Mouse (Mus musculus) layer of hippocampus, adult 11-12 months (tissue): ENCODE measurements around the gene Cldn13.
"Not testable (repeated sequence)": the region's sequence is repeated elsewhere in the genome, so short reads cannot be mapped to it uniquely, and the experiment has no call there.

ENCODE experiments used
- DNase-seq: peaks from one replicate; pipeline ENCODE4 v3.0.0; 2022; ENCODE audit warnings: low spot score

The Cldn13 gene

DNA sequence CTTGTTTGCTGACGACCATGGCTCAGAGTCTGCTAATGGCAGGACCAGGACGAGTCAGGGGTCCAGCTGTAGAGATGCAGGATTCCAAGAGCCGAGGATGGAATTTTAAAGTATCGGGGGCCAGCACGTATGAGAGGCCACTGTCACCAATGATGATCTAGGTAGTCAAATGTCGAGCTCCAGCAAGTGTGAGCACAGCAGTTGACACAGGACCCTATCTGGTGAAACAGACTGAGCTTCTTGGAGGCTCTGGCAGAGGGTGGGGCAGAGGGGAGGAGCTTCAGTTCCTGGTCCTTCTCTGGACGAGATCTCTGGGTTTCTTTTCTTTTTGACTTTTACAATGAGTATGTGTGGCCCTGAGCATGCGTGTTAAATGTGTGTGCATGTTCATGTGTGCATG, at the start of gene Cldn13:
Gene Cldn13, minus strand, starts transcription at position 216 of the 400 bp plus-strand sequence.
- no peak for DNase-seq

GRCm38 (mm10) chr5:134964655-134965054, 49.3 kb upstream of the Cldn13 start:
- DNase-seq = not testable (repeated sequence)

GRCm38 (mm10) chr5:134963546-134963945, 48.2 kb upstream of the Cldn13 start:
- DNase-seq = no peak

GRCm38 (mm10) chr5:134961519-134961918, 46.2 kb upstream of the Cldn13 start:
- DNase-seq = no peak

DNA sequence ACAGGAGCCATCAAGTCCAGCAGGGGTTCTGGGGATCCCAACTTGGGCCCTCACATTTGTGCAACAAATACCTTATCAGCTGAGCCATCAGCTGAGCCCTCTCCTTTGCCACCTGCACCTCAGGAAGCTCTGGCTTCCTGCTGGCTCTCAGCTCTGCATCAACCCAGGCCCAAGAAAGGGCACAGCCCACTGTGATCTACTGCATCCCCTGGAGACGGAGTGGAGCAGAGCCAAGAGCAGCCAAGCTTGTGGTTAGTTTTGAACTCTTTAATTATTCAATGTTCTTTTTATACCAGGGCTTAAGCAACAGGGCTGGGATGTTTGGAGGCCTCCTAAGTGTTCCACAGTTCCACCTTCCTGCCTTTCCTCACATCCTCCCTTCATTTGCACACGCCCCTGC, 45.1 kb upstream of the Cldn13 start:
- DNase-seq = no peak

GRCm38 (mm10) chr5:134959114-134959513, 43.8 kb upstream of the Cldn13 start:
- DNase-seq = no peak

DNA sequence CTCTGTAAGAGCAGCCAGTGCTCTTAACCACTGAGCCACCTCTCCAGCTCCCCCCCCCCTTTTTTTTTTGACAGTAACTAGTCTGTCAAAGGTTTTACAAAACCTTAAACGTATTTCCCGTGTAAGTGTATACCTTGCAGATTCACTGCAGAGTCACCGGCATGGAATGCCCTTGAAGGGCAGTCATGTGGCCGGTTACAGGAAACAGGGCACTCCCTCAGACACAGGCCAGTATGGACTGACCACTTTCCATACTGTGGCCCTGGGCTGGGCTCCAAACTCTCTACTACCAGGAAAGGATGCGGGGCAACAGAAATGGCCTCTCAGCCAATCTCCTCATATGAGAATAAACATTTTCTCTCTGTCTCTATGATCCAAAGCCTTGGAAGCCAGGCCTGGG, 40.2 kb upstream of the Cldn13 start:
- no peak for DNase-seq

- no peak for DNase-seq
Measured at GRCm38 (mm10) chr5:134951053-134951884, 35.9 kb upstream of the Cldn13 start.

DNA sequence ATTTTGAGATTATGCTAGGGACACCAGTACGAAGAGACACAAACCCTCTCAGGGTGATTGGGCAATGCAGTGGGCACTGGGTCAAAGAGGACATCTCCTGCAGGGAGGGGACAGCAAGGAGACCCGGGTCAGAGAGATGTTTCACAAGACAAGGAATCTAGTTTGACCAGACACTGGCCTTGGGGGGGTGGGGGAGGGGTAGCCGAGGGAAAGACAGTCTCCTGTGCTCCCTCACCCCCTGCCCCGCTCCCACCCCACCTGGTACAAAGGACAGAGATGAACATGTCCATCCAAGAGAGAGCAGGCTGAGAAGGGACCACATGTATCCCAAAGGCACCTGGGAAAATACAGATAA, 32.7 kb upstream of the Cldn13 start:
- no peak for DNase-seq

- DNase-seq = no peak
Measured at GRCm38 (mm10) chr5:134947420-134948084, 32.2 kb upstream of the Cldn13 start.

DNA sequence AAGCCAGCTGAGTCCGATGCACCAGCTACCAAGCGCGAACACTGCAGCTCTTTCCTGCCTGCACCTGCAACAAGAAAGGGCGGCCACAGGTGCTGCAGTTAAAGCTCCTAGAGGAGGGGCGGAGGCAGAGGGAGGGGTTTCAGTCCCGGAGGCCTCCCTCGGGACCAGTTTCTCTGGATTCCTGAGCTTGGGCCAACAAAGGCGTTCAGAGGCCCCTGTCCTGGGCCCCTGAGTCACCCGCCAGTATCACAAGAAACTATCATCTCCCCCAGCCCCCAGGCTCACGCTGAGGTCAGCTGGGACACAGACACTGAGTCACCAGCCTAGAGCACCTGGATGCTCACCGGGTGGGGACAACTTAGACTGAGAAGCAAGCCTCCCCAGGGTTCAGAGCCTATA, 31.5 kb upstream of the Cldn13 start, which contains the start of gene Cldn4:
Gene Cldn4, minus strand, starts transcription at position 78 of the 399 bp plus-strand sequence.
- no peak for DNase-seq

GRCm38 (mm10) chr5:134946063-134946856, 30.9 kb upstream of the Cldn13 start:
- DNase-seq = no peak

GRCm38 (mm10) chr5:134945266-134945959, 30.1 kb upstream of the Cldn13 start:
- DNase-seq = no peak

DNA sequence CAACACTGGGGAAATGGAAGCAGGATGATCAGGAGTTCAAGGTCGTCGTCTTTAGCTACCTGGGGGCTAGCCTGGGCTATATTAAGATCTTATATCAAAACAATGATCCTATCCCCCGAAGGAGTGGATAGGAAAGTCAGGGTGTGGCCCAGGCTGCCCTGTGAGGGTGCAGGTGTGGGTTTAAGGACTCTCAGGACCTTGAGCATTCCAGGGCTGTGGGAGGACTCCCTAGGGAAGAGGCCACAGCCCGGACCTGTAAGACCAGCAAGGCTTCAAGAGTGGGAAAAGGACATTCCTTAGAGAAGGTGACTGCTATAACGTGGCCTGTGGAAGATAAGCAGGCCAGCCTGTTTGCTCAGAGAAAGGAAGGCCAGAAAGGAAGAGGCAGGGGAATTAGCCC, 28.9 kb upstream of the Cldn13 start:
- no peak for DNase-seq

GRCm38 (mm10) chr5:134942740-134943139, 27.4 kb upstream of the Cldn13 start:
- DNase-seq = no peak

DNA sequence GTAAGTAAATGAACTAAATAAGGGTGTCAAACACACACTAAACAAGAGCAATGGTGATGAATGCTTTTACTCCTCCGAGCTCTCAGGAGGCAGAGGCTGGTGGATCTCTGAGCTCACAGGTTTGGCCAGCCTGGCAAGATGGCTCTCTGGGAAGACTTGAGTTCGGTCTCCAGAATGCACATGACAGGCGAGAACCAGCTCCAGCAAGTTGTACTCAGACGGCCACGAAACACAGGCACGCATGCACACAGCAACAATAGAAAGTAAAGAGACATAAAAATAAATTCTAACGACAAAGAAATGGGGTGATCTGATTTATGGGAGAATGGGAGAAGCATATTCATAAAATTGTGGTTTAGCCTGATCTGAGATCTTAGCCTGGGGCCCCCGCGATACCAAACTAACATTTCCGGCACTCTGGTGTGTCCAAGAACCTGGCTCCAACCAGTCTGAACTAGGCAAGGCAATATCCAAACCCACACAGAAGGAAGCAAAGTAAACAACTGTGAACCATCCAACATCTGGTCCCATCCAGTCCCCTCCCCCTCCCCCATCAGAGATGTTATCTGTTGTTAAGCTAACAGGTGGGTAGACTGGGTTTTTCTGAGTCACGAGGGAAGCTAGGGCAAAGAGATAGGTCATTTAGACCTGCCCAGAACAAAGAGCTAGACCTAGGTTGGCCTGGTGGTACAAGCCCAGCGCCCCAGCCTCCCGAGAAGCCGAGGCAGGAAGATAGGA, 26.3 kb upstream of the Cldn13 start:
- no peak for DNase-seq

DNA sequence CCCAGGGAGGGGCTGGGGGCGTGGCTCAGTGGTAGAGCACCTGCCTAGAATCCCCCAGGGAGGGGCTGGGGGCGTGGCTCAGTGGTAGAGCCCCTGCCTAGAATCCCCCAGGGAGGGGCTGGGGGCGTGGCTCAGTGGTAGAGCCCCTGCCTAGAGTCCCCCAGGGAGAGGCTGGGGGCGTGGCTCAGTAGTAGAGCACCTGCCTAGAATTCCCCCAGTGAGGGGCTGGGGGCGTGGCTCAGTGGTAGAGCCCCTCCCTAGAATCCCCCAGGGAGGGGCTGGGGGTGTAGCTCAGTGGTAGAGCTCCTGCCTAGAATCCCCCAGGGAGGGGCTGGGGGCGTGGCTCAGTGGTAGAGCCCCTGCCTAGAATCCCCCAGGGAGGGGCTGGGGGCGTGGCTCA, 24.2 kb upstream of the Cldn13 start:
- not testable (repeated sequence) for DNase-seq

- DNase-seq = no peak
Measured at GRCm38 (mm10) chr5:134939069-134939468, 23.7 kb upstream of the Cldn13 start.

DNA sequence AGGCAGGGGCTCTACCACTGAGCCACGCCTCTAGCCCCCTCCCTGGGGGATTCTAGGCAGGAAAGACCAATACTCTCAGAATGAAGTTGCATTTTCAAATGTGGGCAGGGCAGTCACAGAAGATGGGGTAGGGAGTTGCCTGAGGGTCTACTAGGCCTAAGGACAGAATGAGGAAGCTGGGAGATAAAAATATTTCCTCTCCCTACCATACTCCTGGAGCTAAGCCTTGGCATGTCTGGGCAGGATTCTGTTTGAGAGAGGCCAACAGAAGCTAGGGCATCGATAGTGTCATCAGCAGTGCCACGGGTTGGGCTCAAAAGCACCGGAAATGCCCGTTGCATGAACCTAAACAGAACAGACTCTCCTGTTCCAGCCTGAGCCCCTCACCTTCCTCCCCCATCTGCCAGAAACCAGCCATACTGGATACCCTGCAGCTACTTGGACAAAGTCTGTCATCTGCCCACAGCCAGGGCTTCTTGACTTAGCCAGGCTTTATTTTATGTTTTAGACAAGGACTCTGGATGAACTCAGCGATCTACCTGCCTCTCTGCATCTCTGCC, 21.4 kb upstream of the Cldn13 start:
- no peak for DNase-seq

DNA sequence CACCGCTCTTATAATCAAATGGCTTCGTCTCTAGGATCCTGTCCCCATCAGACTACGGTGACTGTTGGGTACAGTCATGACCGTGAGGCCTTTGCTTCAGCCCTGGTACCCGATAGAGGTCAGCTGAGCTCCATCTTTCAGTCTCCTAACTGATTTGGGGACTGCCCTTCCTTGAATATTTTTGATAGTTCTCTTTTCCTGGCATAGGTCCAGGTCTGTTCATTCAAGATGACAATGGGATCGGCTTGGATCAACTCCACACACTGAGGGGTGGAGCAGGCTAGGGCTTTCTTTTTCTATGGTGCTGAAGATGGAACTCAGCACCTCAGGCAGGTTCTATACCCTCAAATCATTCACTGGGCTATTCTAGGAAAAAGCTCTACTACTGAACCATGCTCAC, 20.7 kb upstream of the Cldn13 start:
- DNase-seq = no peak

- no peak for DNase-seq
Measured at GRCm38 (mm10) chr5:134934666-134935065, 19.3 kb upstream of the Cldn13 start.
